Mouse (Mus musculus) intestine, embryonic 14.5 days (tissue): ENCODE results near the gene Rfxap. TPM values are rescaled to one million over a fixed set of nuclear protein-coding genes. Genes with fewer than 3 reads are reported as not detected.
"Not testable (repeated sequence)": the region's sequence is repeated elsewhere in the genome, so short reads cannot be mapped to it uniquely, and the experiment has no call there.

Experiments used
- ATAC-seq: fragments of 200-750 bp; cut with Nextera tagmentation; replicated peaks from 2 replicates; pipeline ENCODE4 v1.8.0; 2017; ENCODE audit warnings: low read depth, moderate number of reproducible peaks, moderate TSS enrichment, moderate library complexity; ENCODE audit not compliant: low FRiP score, low TSS enrichment
- DNase-seq: peaks from one replicate; pipeline ENCODE4 v3.0.0-alpha.2; 2018; ENCODE audit warnings: low spot score
- H3K27ac ChIP-seq: fragments of 300-500 bp; sonication (generic); 2 replicates; pipeline ENCODE4 v1.5.1; 2014; ENCODE audit warnings: low read depth, mild to moderate bottlenecking, control low read depth
- H3K27me3 ChIP-seq: fragments of 300-500 bp; sonication (generic); replicated peaks from 2 replicates; pipeline ENCODE4 v1.6.1; 2014; ENCODE audit warnings: low read length, control low read depth; ENCODE audit not compliant: control insufficient read depth, insufficient read depth
- H3K36me3 ChIP-seq: fragments of 300-500 bp; sonication (generic); 2 replicates; pipeline ENCODE4 v1.6.1; 2014; ENCODE audit warnings: low read length, control low read depth; ENCODE audit not compliant: control insufficient read depth, insufficient read depth
- H3K4me1 ChIP-seq: fragments of 300-500 bp; sonication (generic); replicated peaks from 2 replicates; pipeline ENCODE4 v1.6.1; 2014; ENCODE audit warnings: low read length, control low read depth, mixed read lengths; ENCODE audit not compliant: control insufficient read depth, insufficient read depth
- H3K4me2 ChIP-seq: fragments of 300-500 bp; sonication (generic); 2 replicates; pipeline ENCODE4 v1.6.1; 2014; ENCODE audit warnings: low read length
- H3K4me3 ChIP-seq: fragments of 300-500 bp; sonication (generic); 2 replicates; pipeline ENCODE4 v1.5.1; 2014; ENCODE audit warnings: low read depth, low read length, control low read depth, mixed read lengths
- H3K9ac ChIP-seq: fragments of 300-500 bp; sonication (generic); 2 replicates; pipeline ENCODE4 v1.6.1; 2014; ENCODE audit warnings: mild to moderate bottlenecking, low read length
- H3K9me3 ChIP-seq: fragments of 300-500 bp; sonication (generic); 2 replicates; pipeline ENCODE4 v1.6.1; 2016; ENCODE audit warnings: low read length, control low read depth; ENCODE audit not compliant: control insufficient read depth
- WGBS: fragments of 180-500 bp; shearing (Covaris S2); extraction: QIAGEN DNeasy Blood & Tissue Kit; methylation state at CpG from one replicate; pipeline ENCODE4 v1.1.7; 2014; 5-methylcytosine and 5-hydroxymethylcytosine counted together
- polyA plus RNA-seq: library from polyadenylated mRNA; unstranded; fragments of >200 nt; fragmentation: Nextera tagmentation; extraction: Ambion mirVana; gene quantifications from 2 replicates; pipeline ENCODE4 v1.2.1, GENCODE M21; 2014

The Rfxap gene
- polyA plus RNA-seq, 1 experiment from 2014 or later = 43.7 TPM

- Histone ChIP-seq H3K27ac (no peak overlapping the region), H3K9me3 (no peaks in the 10 kb centered on the region; the same call in 1 of the 2 replicates), H3K4me2 (no peak overlapping the region), H3K27me3 (no peaks in the 10 kb centered on the region), H3K4me3 (no peak overlapping the region), H3K9ac (no peak overlapping the region), H3K36me3 (no peaks in the 10 kb centered on the region), H3K4me1 (no peaks in the 10 kb centered on the region; the same call in none of the 2 replicates)
- DNase-seq (no peak), ATAC-seq (no peak)
- 69% methylated on average over 7 of the region's 7 CpGs for WGBS
Measured at GRCm38 (mm10) chr3:54775989-54776631, 31.5 kb downstream of the Rfxap start.

- Histone ChIP-seq H3K9me3 (no peaks in the 10 kb centered on the region; the same call in 1 of the 2 replicates), H3K27me3 (no peaks in the 10 kb centered on the region), H3K4me2 (no peak overlapping the region), H3K27ac (no peak overlapping the region), H3K36me3 (no peaks in the 10 kb centered on the region), H3K4me3 (no peak overlapping the region), H3K9ac (no peak overlapping the region), H3K4me1 (no peaks in the 10 kb centered on the region; the same call in none of the 2 replicates)
- WGBS = 82% methylated on average over 6 of the region's 6 CpGs
- ATAC-seq = no peak
- DNase-seq = no peak
Measured at GRCm38 (mm10) chr3:54773613-54774012, 34.0 kb downstream of the Rfxap start.

GRCm38 (mm10) chr3:54769349-54770275, 38.0 kb downstream of the Rfxap start:
- H3K4me2 ChIP-seq = no peak overlapping the region
- H3K9me3 ChIP-seq = no peaks in the 10 kb centered on the region; the same call in 1 of the 2 replicates
- no peak overlapping the region for H3K9ac ChIP-seq
- ATAC-seq (no peak), DNase-seq (no peak)
- no peaks in the 10 kb centered on the region for H3K36me3 ChIP-seq
- H3K27me3 ChIP-seq = no peaks in the 10 kb centered on the region
- H3K4me3 ChIP-seq = no peak overlapping the region
- 64% methylated on average over 17 of the region's 17 CpGs for WGBS
- H3K4me1 ChIP-seq = no peaks in the 10 kb centered on the region; the same call in 1 of the 2 replicates
- no peak overlapping the region for H3K27ac ChIP-seq

DNA sequence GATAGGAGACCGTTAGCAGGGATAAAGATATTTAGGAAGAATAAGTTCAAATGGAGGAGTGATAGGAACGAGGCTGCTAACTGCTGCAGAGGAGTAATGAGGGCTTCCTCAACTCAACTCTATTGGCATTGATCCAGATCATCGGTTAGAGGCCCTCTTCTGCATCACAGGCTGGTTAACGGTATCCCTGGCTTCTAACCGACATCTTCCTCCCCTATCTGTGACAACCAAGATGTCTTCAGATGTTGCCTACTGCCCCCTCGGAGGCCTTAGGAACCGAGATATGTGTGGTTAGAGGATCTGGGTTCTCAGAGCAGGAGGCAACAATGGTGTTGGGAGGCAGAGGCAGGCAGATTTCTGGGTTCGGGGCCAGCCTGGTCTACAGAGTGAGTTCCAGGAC, 39.0 kb downstream of the Rfxap start:
- ATAC-seq (no peak), DNase-seq (no peak)
- Histone ChIP-seq H3K27me3 (no peaks in the 10 kb centered on the region), H3K4me3 (no peak overlapping the region), H3K27ac (no peak overlapping the region), H3K9ac (no peak overlapping the region), H3K4me1 (no peaks in the 10 kb centered on the region; the same call in 1 of the 2 replicates), H3K36me3 (no peaks in the 10 kb centered on the region), H3K4me2 (no peak overlapping the region), H3K9me3 (no peaks in the 10 kb centered on the region; the same call in 1 of the 2 replicates)
- WGBS = 82% methylated on average over 8 of the region's 8 CpGs

DNA sequence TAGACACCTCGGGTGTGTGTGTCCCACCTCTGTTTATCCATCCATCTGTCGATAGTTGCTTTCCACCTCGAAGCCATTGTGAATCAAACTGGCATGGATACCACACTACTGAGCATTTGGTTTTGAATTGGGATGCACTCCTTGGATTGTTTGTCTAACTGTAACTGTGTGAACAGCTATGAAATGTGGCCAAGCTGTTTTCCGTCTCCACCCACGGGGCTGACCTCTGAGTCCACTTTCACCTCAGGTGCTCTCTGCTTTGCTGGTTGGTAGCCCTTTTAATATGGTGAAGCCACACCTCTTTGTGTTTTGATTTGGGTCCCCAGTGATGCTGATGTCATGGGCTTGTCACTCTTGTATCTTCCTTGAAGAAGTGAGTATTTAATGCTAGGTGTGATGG, 40.8 kb downstream of the Rfxap start:
- no peak for ATAC-seq
- Histone ChIP-seq H3K4me2 (peak overlapping the region; percentile 29; the same call in 1 of the 2 replicates), H3K4me1 (no peaks in the 10 kb centered on the region; the same call in 1 of the 2 replicates), H3K4me3 (no peak overlapping the region), H3K36me3 (no peaks in the 10 kb centered on the region), H3K27me3 (no peaks in the 10 kb centered on the region), H3K27ac (peak overlapping the region; percentile 77; the same call in 1 of the 2 replicates), H3K9me3 (no peaks in the 10 kb centered on the region), H3K9ac (no peak overlapping the region)
- DNase-seq = no peak
- WGBS = 67% methylated on average over 5 of the region's 5 CpGs

GRCm38 (mm10) chr3:54766034-54766433, 41.6 kb downstream of the Rfxap start:
- peak overlapping the region; percentile 29; the same call in 1 of the 2 replicates for H3K4me2 ChIP-seq
- peaks cover 3% of the 10 kb centered on the region; the same call in 1 of the 2 replicates for H3K4me1 ChIP-seq
- no peaks in the 10 kb centered on the region for H3K9me3 ChIP-seq
- no peaks in the 10 kb centered on the region for H3K36me3 ChIP-seq
- ATAC-seq = no peak
- H3K27ac ChIP-seq = peak overlapping the region; percentile 77
- 42% methylated on average over 14 of the region's 14 CpGs for WGBS
- no peak overlapping the region for H3K9ac ChIP-seq
- H3K4me3 ChIP-seq = no peak overlapping the region
- peak; percentile 64 for DNase-seq
- H3K27me3 ChIP-seq = no peaks in the 10 kb centered on the region

DNA sequence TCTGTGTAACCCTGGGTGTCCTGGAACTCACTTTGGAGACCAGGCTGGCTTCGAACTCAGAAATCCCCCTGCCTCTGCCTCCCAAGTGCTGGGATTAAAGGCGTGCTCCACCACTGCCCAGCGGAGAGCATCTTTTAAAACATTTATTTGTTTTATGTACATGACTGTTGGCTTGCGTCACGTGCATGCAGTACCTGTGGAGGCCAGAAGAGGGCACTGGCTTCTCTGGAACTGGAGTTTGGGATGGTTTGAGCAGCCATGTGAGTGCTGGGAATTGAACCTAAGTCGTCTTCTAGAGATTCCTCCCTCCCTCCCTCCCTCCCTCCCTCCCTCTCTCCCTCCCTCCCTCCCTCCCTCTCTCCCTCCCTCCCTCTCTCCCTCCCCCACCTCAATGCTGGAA, 42.1 kb downstream of the Rfxap start:
- H3K36me3 ChIP-seq, H3K4me3 ChIP-seq, H3K9ac ChIP-seq, ATAC-seq, H3K9me3 ChIP-seq, H3K4me1 ChIP-seq, H3K4me2 ChIP-seq, H3K27me3 ChIP-seq, DNase-seq: not testable (repeated sequence)
- 87% methylated on average over 6 of the region's 6 CpGs for WGBS
- peak overlapping the region; percentile 77; the same call in 1 of the 2 replicates for H3K27ac ChIP-seq

DNA sequence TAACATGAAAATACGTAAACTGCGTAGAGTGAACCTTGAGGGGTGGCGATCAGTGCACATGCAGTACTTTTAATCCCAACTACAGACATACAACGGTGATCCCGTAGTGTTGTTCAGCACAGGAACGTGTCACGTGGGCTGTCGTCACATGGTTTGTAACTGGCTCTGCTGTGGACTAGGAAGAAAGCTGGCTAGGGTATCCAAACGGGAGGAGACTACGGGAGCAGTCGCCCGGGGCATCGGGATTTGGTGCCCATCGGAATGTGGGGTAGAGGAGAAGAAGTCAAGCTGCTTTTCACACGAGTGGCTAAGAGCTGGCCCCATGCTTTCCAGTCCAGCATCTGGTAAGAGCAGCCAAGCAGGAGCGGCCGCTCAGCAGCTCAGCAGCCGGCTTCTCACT, 43.2 kb downstream of the Rfxap start:
- 62% methylated on average over 18 of the region's 18 CpGs for WGBS
- no peaks in the 10 kb centered on the region for H3K27me3 ChIP-seq
- DNase-seq (peak; percentile 54), ATAC-seq (no peak)
- no peak overlapping the region for H3K4me3 ChIP-seq
- no peak overlapping the region for H3K27ac ChIP-seq
- peak overlapping the region; percentile 35 for H3K4me2 ChIP-seq
- H3K4me1 ChIP-seq = peaks cover 9% of the 10 kb centered on the region; the same call in 1 of the 2 replicates
- H3K36me3 ChIP-seq = no peaks in the 10 kb centered on the region
- no peaks in the 10 kb centered on the region for H3K9me3 ChIP-seq
- H3K9ac ChIP-seq = no peak overlapping the region
